Mouse (Mus musculus) small intestine, adult 2 months (tissue): ENCODE data around the gene Cdkl5.

ENCODE experiments used
- CTCF ChIP-seq: fragments of 200-500 bp; IDR thresholded peaks from 2 replicates; pipeline ENCODE4 v1.5.1; 2012; ENCODE audit warnings: low read depth, mild to moderate bottlenecking, control low read depth, inconsistent platforms, low read length, moderate library complexity, mixed read lengths; ENCODE audit not compliant: insufficient replicate concordance, insufficient read length; ENCODE audit errors: extremely low read depth
- POLR2A ChIP-seq: fragments of 200-500 bp; IDR thresholded peaks from 2 replicates; pipeline ENCODE4 v1.6.1; 2012; ENCODE audit warnings: low read depth, mild to moderate bottlenecking, control low read depth, inconsistent platforms, low read length, moderate library complexity

GRCm38 (mm10) chrX:160766233-160766616 is 228.3 kb downstream of the Cdkl5 start:
- TF ChIP-seq CTCF (no peak), POLR2A (no peak)
